Mouse (Mus musculus): ENCODE data around the gene Lhfpl1. TPM values are rescaled to one million over a fixed set of nuclear protein-coding genes. Genes with fewer than 3 reads are reported as not detected.
"Not testable (repeated sequence)": the region's sequence is repeated elsewhere in the genome, so short reads cannot be mapped to it uniquely, and the experiment has no call there.

Gene Lhfpl1
- polyA plus RNA-seq (2016; fragmentation: Nextera tagmentation; extraction: Ambion mirVana) = 0.32 TPM in 1 of 2 replicates, not detected in the other

DNA sequence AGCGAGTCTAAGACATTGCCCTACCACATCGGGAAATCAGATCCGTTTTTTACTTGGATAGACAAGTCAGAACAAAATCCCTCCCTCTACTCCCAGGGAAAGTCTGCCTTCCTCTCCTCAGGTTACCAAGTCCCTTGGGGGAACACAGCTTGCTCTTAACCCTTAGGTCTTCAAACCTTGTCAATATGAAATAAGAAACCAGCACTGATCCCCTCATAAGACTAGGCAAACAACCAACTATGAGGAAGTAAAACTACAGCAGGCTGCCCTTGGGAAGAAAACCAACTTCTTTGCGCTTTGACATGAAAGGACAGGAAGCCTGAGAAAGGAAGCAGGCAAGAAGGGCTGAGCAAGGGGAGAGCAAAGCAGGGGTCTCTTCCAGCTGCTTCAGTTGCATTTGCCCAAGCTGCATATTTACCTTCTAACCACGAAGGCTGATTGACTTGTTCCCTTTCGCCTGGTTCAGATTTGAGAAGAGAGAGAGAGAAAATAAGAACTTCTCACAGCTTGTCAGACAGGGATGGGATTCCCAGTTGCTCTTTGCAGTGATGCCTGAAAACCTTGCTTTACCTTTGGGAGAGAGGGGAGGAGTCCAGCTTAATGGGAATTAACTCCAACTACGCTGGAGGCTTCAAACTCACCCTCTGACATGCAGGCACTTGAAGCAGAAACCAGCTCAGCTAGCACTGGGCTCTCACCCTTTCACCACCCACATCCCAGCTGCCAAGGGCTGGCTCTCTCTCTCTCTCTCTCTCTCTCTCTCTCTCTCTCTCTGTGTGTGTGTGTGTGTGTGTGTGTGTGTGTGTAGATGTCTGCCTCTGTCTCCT lies at the start of gene Lhfpl1:
TSS of gene Lhfpl1 (minus strand) at position 713 of the 827 bp plus-strand sequence.
- H3K4me3 ChIP-seq = no peak within 1 kb of the TSS
- H3K36me3 ChIP-seq = no peaks in the 10 kb centered on the region
- no peak for ATAC-seq (ENCODE audit: insufficient number of reproducible peaks, low FRiP score)
- peak within 1 kb of the TSS; percentile 33 for H3K4me2 ChIP-seq
- H3K27ac ChIP-seq (ENCODE audit: poor library complexity, severe bottlenecking) = no peak within 1 kb of the TSS
- no peaks in the 10 kb centered on the region for H3K9me3 ChIP-seq (replicated peaks)
- H3K4me1 ChIP-seq (replicated peaks) = no peaks in the 10 kb centered on the region
- no peak within 1 kb of the TSS for H3K9ac ChIP-seq
- WGBS = 31% methylated on average over 7 of the region's 7 CpGs
- H3K27me3 ChIP-seq (replicated peaks) = no peaks in the 10 kb centered on the region

DNA sequence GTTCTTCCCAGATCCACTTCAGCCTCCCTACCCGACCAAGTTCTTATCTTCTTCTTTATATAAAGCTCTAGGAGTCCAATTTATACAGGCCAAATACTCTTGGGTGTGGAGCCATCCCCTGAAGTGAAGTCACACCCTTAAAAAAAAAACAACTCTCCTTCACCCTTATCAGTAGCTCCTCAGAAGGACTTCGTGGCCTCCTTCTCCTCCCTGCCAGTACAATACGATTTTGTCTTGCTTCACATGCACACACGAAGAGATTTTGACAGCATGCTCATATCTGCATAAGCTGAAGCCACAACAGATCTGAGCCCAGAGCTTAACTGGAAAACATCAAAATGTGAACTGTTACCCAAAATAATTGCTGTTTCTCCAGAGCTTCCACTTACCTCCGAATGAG lies 22.9 kb upstream of the Lhfpl1 start:
- Histone ChIP-seq H3K4me1 (replicated peaks) (no peaks in the 10 kb centered on the region), H3K4me2 (no peak overlapping the region), H3K9me3 (replicated peaks) (no peaks in the 10 kb centered on the region), H3K4me3 (no peak overlapping the region), H3K27ac (ENCODE audit: poor library complexity, severe bottlenecking) (no peak overlapping the region), H3K9ac (no peak overlapping the region), H3K36me3 (no peaks in the 10 kb centered on the region), H3K27me3 (replicated peaks) (no peaks in the 10 kb centered on the region)
- no peak for ATAC-seq (ENCODE audit: insufficient number of reproducible peaks, low FRiP score)
- WGBS = 38% methylated on average over 5 of the region's 5 CpGs

DNA sequence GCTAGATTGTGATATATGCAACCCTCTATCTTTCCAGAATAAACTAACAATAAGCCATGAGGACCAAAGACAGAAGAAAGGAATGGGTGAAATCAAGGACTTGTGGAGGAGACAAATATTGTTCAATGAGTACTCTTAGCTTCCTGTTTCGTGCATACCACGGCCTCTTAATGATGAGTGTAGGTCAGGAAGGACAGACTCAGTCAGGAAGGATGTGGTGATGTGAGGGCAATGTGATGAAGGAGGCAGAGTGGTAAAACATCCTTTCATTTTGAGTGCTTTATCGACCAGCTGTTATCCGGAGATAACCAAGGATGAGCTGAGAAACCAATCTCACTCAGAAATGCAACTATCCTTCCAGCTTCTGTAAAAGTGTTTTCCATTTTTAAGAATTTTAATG lies 13.6 kb upstream of the Lhfpl1 start:
- no peaks in the 10 kb centered on the region for H3K9me3 ChIP-seq (replicated peaks)
- H3K27ac ChIP-seq (ENCODE audit: poor library complexity, severe bottlenecking) = no peak overlapping the region
- H3K4me3 ChIP-seq = no peak overlapping the region
- no peak overlapping the region for H3K9ac ChIP-seq
- WGBS = 70% methylated on average over 4 of the region's 4 CpGs
- no peak for ATAC-seq (ENCODE audit: insufficient number of reproducible peaks, low FRiP score)
- H3K27me3 ChIP-seq (replicated peaks) = no peaks in the 10 kb centered on the region
- no peaks in the 10 kb centered on the region for H3K36me3 ChIP-seq
- no peaks in the 10 kb centered on the region for H3K4me1 ChIP-seq (replicated peaks)
- no peak overlapping the region for H3K4me2 ChIP-seq

DNA sequence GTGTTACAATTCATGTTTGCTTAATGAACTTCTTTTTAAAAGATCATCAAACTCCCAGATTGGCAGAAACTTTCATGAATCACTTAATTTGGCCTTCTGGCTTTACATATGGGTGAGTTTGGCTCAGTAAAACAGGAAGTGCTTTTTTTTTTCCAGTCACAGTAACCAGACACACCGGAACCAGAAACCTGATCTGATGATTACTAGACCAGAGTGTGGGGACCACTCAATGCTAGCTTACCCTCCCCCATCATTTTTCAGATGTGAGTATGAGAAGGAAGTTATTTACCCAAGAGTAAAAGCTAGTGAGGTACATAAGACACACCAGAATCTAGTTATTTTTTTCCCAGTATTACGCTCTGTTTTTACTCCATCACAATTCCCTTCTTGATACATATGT lies 6.5 kb downstream of the Lhfpl1 start:
- 59% methylated on average over 2 of the region's 2 CpGs for WGBS

DNA sequence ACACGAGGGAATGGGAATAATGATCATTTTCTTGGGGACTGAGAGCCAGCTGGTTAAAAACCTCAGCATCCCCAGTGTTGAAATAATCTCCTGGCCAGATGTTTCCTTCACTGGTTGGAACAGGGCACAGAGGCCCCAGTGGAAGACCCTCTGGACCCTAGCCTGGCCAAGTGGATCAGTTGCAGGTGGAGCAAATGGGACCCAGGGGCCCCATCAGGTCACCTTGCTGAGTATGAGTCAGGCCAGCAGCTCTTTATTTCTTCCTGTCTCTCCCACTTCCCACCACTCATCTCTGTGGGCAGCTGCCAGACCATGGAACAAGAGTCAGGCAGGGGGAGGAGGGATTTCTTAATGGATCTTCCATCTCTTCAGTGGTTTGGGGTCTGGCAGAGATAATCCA lies 12.7 kb downstream of the Lhfpl1 start:
- WGBS = 44% methylated on average over 1 of the region's 1 CpGs
- H3K9ac ChIP-seq = no peak overlapping the region
- no peak for ATAC-seq (ENCODE audit: insufficient number of reproducible peaks, low FRiP score)

More for the DNA sequence above, 6.5 kb downstream of the Lhfpl1 start:
- Histone ChIP-seq H3K9me3 (replicated peaks) (no peaks in the 10 kb centered on the region), H3K36me3 (no peaks in the 10 kb centered on the region), H3K9ac (no peak overlapping the region), H3K27ac (ENCODE audit: poor library complexity, severe bottlenecking) (no peak overlapping the region), H3K4me3 (no peak overlapping the region), H3K4me1 (replicated peaks) (no peaks in the 10 kb centered on the region), H3K27me3 (replicated peaks) (no peaks in the 10 kb centered on the region), H3K4me2 (no peak overlapping the region)
- ATAC-seq (ENCODE audit: insufficient number of reproducible peaks, low FRiP score) = no peak

DNA sequence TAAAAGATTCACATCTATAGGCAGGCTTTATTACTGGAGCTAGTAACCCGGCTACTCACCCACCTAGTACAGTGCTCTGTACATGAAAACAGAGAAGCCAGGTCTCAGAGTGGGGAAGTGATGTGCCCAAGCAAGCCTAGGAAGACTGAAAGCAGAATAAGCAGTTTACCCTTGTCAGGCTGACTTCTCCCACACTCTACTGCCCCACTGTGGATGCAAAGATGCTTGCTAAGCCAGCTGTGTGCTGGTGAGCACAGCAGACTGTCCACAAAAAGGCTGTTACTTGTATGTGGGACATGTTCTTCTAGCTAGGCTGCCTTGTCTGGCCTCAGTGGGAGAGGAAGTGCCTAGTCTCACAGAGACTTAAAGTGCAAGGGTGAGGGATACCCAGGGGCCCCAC lies 40.3 kb downstream of the Lhfpl1 start:
- Histone ChIP-seq H3K9me3 (replicated peaks) (no peaks in the 10 kb centered on the region), H3K4me1 (replicated peaks) (no peaks in the 10 kb centered on the region), H3K9ac (no peak overlapping the region), H3K4me2 (no peak overlapping the region), H3K27ac (ENCODE audit: poor library complexity, severe bottlenecking) (no peak overlapping the region), H3K4me3 (no peak overlapping the region), H3K27me3 (replicated peaks) (no peaks in the 10 kb centered on the region), H3K36me3 (no peaks in the 10 kb centered on the region)
- ATAC-seq (ENCODE audit: insufficient number of reproducible peaks, low FRiP score) = no peak
- 64% methylated on average over 1 of the region's 1 CpGs for WGBS

More for the DNA sequence above, 12.7 kb downstream of the Lhfpl1 start:
- Histone ChIP-seq H3K4me3 (no peak overlapping the region), H3K27me3 (replicated peaks) (no peaks in the 10 kb centered on the region), H3K9me3 (replicated peaks) (no peaks in the 10 kb centered on the region), H3K4me2 (no peak overlapping the region), H3K27ac (ENCODE audit: poor library complexity, severe bottlenecking) (no peak overlapping the region), H3K36me3 (no peaks in the 10 kb centered on the region), H3K4me1 (replicated peaks) (no peaks in the 10 kb centered on the region)

DNA sequence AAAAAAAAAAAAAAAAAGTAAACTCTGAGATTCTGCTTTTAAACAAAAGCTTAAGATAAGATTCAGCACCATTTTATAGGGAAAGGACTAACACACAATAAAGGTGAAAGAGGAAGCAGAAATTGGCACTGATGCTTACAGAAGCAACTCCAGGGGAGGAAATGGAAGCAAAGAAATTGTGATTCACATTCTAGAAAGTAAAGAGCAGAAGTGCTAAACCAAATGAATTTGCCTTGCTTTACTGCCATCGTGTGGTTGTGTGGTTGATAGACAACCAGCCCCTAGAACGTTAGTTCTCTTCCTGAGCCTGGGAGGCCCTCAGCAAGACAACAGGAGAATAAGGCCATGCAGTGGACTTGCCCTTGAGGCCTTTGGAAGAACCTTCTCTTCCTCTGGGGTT lies 41.7 kb downstream of the Lhfpl1 start:
- ATAC-seq (ENCODE audit: insufficient number of reproducible peaks, low FRiP score) = no peak
- Histone ChIP-seq H3K4me1 (replicated peaks) (no peaks in the 10 kb centered on the region), H3K9ac (no peak overlapping the region), H3K4me2 (no peak overlapping the region), H3K36me3 (no peaks in the 10 kb centered on the region), H3K9me3 (replicated peaks) (no peaks in the 10 kb centered on the region), H3K27me3 (replicated peaks) (no peaks in the 10 kb centered on the region), H3K4me3 (no peak overlapping the region), H3K27ac (ENCODE audit: poor library complexity, severe bottlenecking) (no peak overlapping the region)
- WGBS = 7% methylated on average over 2 of the region's 2 CpGs

DNA sequence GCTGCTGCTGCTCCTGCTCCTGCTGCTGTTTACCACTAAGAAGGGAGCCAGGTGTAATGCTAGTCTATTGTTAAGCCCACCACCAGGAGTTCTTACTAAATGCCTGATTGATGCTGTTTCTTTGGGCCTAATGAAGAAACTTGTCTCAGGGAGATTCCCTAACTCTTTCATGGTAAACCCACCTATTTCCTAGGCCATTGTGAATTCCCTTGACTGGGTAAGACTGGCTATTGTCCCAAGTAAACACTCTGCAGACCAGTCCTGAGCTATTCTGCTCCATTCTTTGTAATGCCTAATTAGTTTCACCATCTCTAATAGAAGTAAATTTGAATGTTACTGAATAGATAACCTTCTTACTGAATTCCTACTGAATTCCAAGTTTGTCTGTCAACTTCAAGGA lies 48.7 kb downstream of the Lhfpl1 start:
- not testable (repeated sequence) for H3K27ac ChIP-seq (ENCODE audit: poor library complexity, severe bottlenecking); ATAC-seq (ENCODE audit: insufficient number of reproducible peaks, low FRiP score); H3K27me3 ChIP-seq (replicated peaks); H3K4me3 ChIP-seq; H3K9me3 ChIP-seq (replicated peaks); H3K4me2 ChIP-seq; H3K4me1 ChIP-seq (replicated peaks); H3K9ac ChIP-seq; H3K36me3 ChIP-seq

DNA sequence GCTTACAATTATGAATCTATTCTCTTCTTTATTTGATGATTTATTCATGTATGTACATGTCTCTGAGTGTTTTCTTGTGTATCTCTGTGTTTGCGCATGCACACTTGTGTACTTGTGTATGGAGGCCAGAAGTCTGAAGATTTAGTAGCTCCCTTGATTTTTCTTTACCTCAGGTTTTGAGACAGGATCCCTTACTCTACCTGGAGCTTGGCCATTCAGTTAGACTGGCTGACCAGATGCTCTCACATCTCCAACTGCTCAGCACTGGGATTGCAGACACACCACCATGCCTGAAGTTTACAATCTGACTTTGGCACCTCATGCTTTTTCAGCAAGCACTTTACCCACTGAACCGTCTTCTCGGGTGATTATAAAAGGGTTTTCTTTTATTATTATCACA lies 76.7 kb downstream of the Lhfpl1 start:
- H3K9me3 ChIP-seq (replicated peaks) = no peaks in the 10 kb centered on the region
- ATAC-seq (ENCODE audit: insufficient number of reproducible peaks, low FRiP score) = no peak
- no peaks in the 10 kb centered on the region for H3K4me1 ChIP-seq (replicated peaks)
- 86% methylated on average over 3 of the region's 3 CpGs for WGBS
- no peak overlapping the region for H3K4me2 ChIP-seq
- no peak overlapping the region for H3K27ac ChIP-seq (ENCODE audit: poor library complexity, severe bottlenecking)
- H3K36me3 ChIP-seq = no peaks in the 10 kb centered on the region
- H3K27me3 ChIP-seq (replicated peaks) = no peaks in the 10 kb centered on the region
- no peak overlapping the region for H3K9ac ChIP-seq
- H3K4me3 ChIP-seq = no peak overlapping the region

DNA sequence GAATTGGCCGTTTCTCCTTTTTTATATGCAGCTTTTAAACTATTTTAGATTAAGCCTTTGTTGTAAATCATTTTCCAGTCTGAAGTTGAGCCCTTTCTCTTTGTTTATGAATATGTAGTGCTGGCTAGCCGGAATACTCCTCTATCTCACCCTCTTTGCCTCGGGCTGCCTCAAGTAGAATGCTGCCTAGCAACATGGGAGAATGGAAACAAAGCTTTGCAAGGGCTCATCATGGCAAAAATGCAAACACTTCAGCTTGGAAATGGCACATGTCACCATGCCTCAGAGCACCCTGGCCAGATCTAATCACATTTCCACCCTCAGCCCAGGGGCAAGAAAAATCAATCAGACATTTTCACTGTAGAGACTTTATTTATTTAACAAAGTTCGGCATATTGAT lies 77.1 kb downstream of the Lhfpl1 start:
- H3K4me1 ChIP-seq (replicated peaks) = no peaks in the 10 kb centered on the region
- H3K9me3 ChIP-seq (replicated peaks) = no peaks in the 10 kb centered on the region
- H3K9ac ChIP-seq = no peak overlapping the region
- no peak for ATAC-seq (ENCODE audit: insufficient number of reproducible peaks, low FRiP score)
- WGBS = 48% methylated on average over 4 of the region's 4 CpGs
- no peak overlapping the region for H3K4me2 ChIP-seq
- H3K36me3 ChIP-seq = no peaks in the 10 kb centered on the region
- H3K27me3 ChIP-seq (replicated peaks) = no peaks in the 10 kb centered on the region
- H3K27ac ChIP-seq (ENCODE audit: poor library complexity, severe bottlenecking) = no peak overlapping the region
- H3K4me3 ChIP-seq = no peak overlapping the region

DNA sequence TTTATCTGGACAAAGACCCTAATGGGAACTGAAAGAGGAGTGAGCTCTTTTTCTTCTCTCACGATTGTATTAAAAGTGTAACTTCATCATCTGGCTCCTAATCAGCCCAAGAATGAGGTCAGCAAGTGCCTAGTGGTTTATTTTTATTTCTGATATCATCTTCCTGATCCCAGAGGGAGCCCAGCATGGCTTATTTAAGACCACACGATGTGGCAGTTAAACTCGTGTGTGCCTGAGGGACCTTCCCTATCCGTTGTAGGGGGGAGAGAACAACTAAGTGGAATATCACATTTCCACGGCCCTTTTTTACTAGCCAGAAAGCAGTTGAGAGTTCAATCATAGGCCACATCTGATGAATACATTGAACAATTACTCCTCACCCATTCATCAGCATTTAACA lies 87.1 kb downstream of the Lhfpl1 start:
- Histone ChIP-seq H3K4me3 (no peak overlapping the region), H3K4me1 (replicated peaks) (no peaks in the 10 kb centered on the region), H3K36me3 (no peaks in the 10 kb centered on the region), H3K9ac (no peak overlapping the region), H3K9me3 (replicated peaks) (no peaks in the 10 kb centered on the region), H3K4me2 (no peak overlapping the region), H3K27ac (ENCODE audit: poor library complexity, severe bottlenecking) (no peak overlapping the region), H3K27me3 (replicated peaks) (no peaks in the 10 kb centered on the region)
- WGBS = 42% methylated on average over 5 of the region's 5 CpGs
- no peak for ATAC-seq (ENCODE audit: insufficient number of reproducible peaks, low FRiP score)

Measured in heart, embryonic 12.5 days (tissue).